Mouse (Mus musculus): ENCODE results near the gene Cers6.

- TF ChIP-seq POLR2A (IDR thresholded peaks at IDR 0.05; ENCODE audit: control insufficient read depth, extremely low read depth, insufficient read depth, low read length, poor library complexity) (no peak), CTCF (IDR thresholded peaks at IDR 0.05; ENCODE audit: borderline replicate concordance, control insufficient read depth, extremely low read depth, insufficient read depth, low read length, poor library complexity) (no peak)
Measured at GRCm38 (mm10) chr2:68861721-68862463, 651 bp downstream of the Cers6 start.
